Mouse (Mus musculus): Measurements from ENCODE around the gene Rictor.

DNA sequence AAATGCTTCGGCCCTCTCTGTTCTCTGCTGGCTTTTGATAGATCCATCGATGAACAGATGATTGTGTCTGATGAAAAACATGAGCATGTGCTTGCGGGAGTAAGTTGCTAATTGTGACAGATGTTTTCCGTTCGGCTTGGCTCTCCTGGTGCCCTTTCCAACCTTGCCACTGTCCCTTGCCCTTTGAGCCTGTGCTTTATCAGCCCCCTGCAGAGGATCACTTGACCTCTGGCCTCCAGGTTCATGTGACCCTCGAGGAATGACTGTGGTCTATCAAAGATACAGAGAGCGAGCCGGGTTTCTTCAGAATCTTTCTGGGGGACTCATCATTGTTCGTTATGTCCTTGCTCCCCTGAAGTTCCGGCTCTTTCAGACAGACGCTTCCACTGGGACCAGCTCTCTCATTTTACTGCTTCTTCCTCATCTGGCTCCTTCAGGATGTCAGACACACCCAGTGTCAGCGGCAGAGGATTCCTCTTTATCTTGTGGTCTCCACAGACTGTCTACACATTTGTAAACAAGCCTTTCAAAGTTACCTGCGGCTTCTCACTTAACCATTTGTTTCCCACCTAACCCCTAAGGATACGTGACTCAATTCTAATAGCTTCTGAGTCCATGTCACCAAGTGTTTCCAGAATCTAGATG lies 39.3 kb upstream of the Rictor start:
- TF ChIP-seq POLR2A (IDR thresholded peaks at IDR 0.05; ENCODE audit: insufficient read depth, low read depth, low read length) (no peak), CTCF (IDR thresholded peaks at IDR 0.05; ENCODE audit: insufficient read depth, low read depth, low read length) (no peak)

Data from olfactory bulb, adult 2 months (tissue).